Comparison of ENCODE assay signal across 8 mouse cellular contexts in the genomic region with DNA sequence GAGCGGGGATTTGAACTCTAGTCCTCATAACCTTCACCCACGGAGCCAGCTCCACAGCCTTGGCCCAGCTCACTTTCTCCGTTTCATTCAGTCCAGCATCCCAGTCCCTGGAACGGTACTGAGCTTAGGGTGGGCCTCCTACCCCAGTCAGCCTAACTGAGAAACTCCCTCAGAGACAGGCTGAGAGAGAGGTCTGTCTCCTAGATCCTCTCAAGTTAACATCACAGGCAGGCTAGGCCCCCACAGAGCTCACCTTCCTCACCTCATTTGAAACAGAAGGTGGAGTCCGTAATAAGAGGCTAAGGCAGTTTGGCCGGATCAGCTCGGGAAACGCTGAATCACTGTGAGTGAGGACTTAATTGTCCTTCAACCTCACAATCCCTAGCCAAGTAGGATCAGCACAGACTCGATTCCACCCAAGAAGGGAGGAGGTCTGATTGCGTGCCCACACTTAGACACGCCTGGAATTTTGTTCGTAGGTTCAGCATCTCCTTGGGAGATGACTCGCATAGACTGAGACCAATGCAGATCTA. TPM values are rescaled to one million over a fixed set of nuclear protein-coding genes. Genes with fewer than 3 reads are reported as not detected.
DNase-seq lines count a peak whose midpoint lies in the region; ATAC-seq and TF ChIP-seq lines count a peak whose summit lies in the region.

No protein-coding gene starts in this region.

- H3K4me2 ChIP-seq in kidney, embryonic 15.5 days, result peak overlapping the region; percentile 86
- H3K4me2 ChIP-seq in hindbrain, postnatal 0 days (ENCODE audit: low read depth, low read length), result peak overlapping the region; percentile 78; the same call in 1 of the 2 replicates
- peak overlapping the region; percentile 66 for H3K4me2 ChIP-seq in midbrain, postnatal 0 days (ENCODE audit: low read depth, low read length, poor library complexity, severe bottlenecking)

- H3K36me3 ChIP-seq in kidney, embryonic 15.5 days, result no peaks in the 10 kb centered on the region
- H3K36me3 ChIP-seq in embryonic facial prominence, embryonic 10.5 days (replicated peaks), result no peaks in the 10 kb centered on the region
- no peaks in the 10 kb centered on the region for H3K36me3 ChIP-seq in hindbrain, postnatal 0 days (ENCODE audit: insufficient read depth, low read length)
- H3K36me3 ChIP-seq in midbrain, postnatal 0 days (ENCODE audit: insufficient read depth, low read length), result no peaks in the 10 kb centered on the region

- peaks cover 53% of the 10 kb centered on the region for H3K27me3 ChIP-seq in kidney, embryonic 15.5 days
- peaks cover 74% of the 10 kb centered on the region for H3K27me3 ChIP-seq in embryonic facial prominence, embryonic 10.5 days (replicated peaks; ENCODE audit: low read depth, poor library complexity, severe bottlenecking)
- H3K27me3 ChIP-seq in hindbrain, postnatal 0 days (ENCODE audit: insufficient read depth, low read length), result peaks cover 20% of the 10 kb centered on the region; the same call in 1 of the 2 replicates
- H3K27me3 ChIP-seq in midbrain, postnatal 0 days (ENCODE audit: insufficient read depth, low read length), result peaks cover 44% of the 10 kb centered on the region

- TF ChIP-seq CTCF in hindbrain, postnatal 0 days (IDR thresholded peaks at IDR 0.05; ENCODE audit: low read depth), result no peak
- no peak for TF ChIP-seq CTCF in midbrain, postnatal 0 days (IDR thresholded peaks at IDR 0.05)

- DNase-seq in kidney, postnatal 25 days, result no peak
- DNase-seq in embryonic facial prominence, embryonic 10.5 days (ENCODE audit: low spot score), result no peak
- no peak for DNase-seq in hindbrain, postnatal 0 days (ENCODE audit: low spot score)
- no peak for DNase-seq in midbrain, postnatal 0 days (ENCODE audit: low spot score)
- no peak for DNase-seq in right cerebral cortex, postnatal 14 days
- DNase-seq in embryo, embryonic 10.5 days (ENCODE audit: low spot score), result no peak
- DNase-seq in cerebellum, postnatal 36 days, result no peak

- H3K27ac ChIP-seq in kidney, embryonic 15.5 days, result no peak overlapping the region
- no peak overlapping the region for H3K27ac ChIP-seq in embryonic facial prominence, embryonic 10.5 days (replicated peaks)
- H3K27ac ChIP-seq in hindbrain, postnatal 0 days, result no peak overlapping the region
- no peak overlapping the region for H3K27ac ChIP-seq in midbrain, postnatal 0 days (ENCODE audit: low read depth, low read length)

- peak overlapping the region; percentile 48 for H3K4me3 ChIP-seq in kidney, embryonic 15.5 days (replicated peaks)
- peak overlapping the region; percentile 61 for H3K4me3 ChIP-seq in embryonic facial prominence, embryonic 10.5 days
- H3K4me3 ChIP-seq in hindbrain, postnatal 0 days (ENCODE audit: low read length), result peak overlapping the region; percentile 44; the same call in 1 of the 2 replicates
- H3K4me3 ChIP-seq in midbrain, postnatal 0 days (ENCODE audit: low read depth, low read length), result peak overlapping the region; percentile 41; the same call in 1 of the 2 replicates

- WGBS in kidney, embryonic 15.5 days, result 19% methylated on average over 13 of the region's 13 CpGs
- 26% methylated on average over 13 of the region's 13 CpGs for WGBS in embryonic facial prominence, embryonic 10.5 days
- WGBS in hindbrain, postnatal 0 days, result 28% methylated on average over 13 of the region's 13 CpGs
- 23% methylated on average over 13 of the region's 13 CpGs for WGBS in midbrain, postnatal 0 days

- no peaks in the 10 kb centered on the region for H3K9me3 ChIP-seq in kidney, embryonic 15.5 days (replicated peaks)
- peaks cover 3% of the 10 kb centered on the region; the same call in 1 of the 2 replicates for H3K9me3 ChIP-seq in embryonic facial prominence, embryonic 10.5 days
- no peaks in the 10 kb centered on the region for H3K9me3 ChIP-seq in hindbrain, postnatal 0 days (ENCODE audit: low read length)
- H3K9me3 ChIP-seq in midbrain, postnatal 0 days (ENCODE audit: low read length), result no peaks in the 10 kb centered on the region

- H3K4me1 ChIP-seq in kidney, embryonic 15.5 days, result peaks cover 26% of the 10 kb centered on the region
- peaks cover 24% of the 10 kb centered on the region for H3K4me1 ChIP-seq in embryonic facial prominence, embryonic 10.5 days
- H3K4me1 ChIP-seq in hindbrain, postnatal 0 days (ENCODE audit: insufficient read depth, low read length), result peaks cover 7% of the 10 kb centered on the region; the same call in 1 of the 2 replicates
- H3K4me1 ChIP-seq in midbrain, postnatal 0 days (ENCODE audit: insufficient read depth, low read length), result 0 out of 2 replicates have a peak, but pooled peaks cover 5% of the 10 kb centered on the region

- no peak overlapping the region for H3K9ac ChIP-seq in kidney, embryonic 15.5 days
- H3K9ac ChIP-seq in hindbrain, postnatal 0 days (replicated peaks; ENCODE audit: low read length), result no peak overlapping the region
- no peak overlapping the region for H3K9ac ChIP-seq in midbrain, postnatal 0 days (replicated peaks; ENCODE audit: low read length, poor library complexity, severe bottlenecking)

- ATAC-seq in kidney, embryonic 15.5 days (replicated peaks; ENCODE audit: low FRiP score), result 0 out of 2 replicates have a peak, but pooled peaks have one; percentile 13
- no peak for ATAC-seq in hindbrain, postnatal 0 days
- no peak for ATAC-seq in midbrain, postnatal 0 days (ENCODE audit: low FRiP score)

RNA-seq across cellular contexts. Expression of gene Cbr3, which starts 0.8 kb away (rescaled TPM):
- 4.8 and 6.9 TPM in 2 replicates for polyA plus RNA-seq in kidney, embryonic 15.5 days (2015; fragmentation: Nextera tagmentation; extraction: Ambion mirVana)
- polyA plus RNA-seq in embryonic facial prominence, embryonic 10.5 days (2016; fragmentation: Nextera tagmentation; extraction: Ambion mirVana), result 0.62 and 0.64 TPM in 2 replicates
- total RNA-seq in hindbrain, postnatal 0 days (2014; rRNA removed), result 0.58 and 5.1 TPM in 2 replicates
- 4.8 and 5.4 TPM in 2 replicates for polyA plus RNA-seq in hindbrain, postnatal 0 days (2015; fragmentation: Nextera tagmentation; extraction: Ambion mirVana)
- 4.0 and 7.4 TPM in 2 replicates for total RNA-seq in midbrain, postnatal 0 days (2014; rRNA removed)
- polyA plus RNA-seq in midbrain, postnatal 0 days (2015; fragmentation: Nextera tagmentation; extraction: Ambion mirVana), result 3.6 and 5.0 TPM in 2 replicates

RNA-seq across cellular contexts. Expression of gene Dop1b, which starts 29.5 kb away (rescaled TPM):
- polyA plus RNA-seq in kidney, embryonic 15.5 days (2015; fragmentation: Nextera tagmentation; extraction: Ambion mirVana), result 20.0 and 24.2 TPM in 2 replicates
- polyA plus RNA-seq in embryonic facial prominence, embryonic 10.5 days (2016; fragmentation: Nextera tagmentation; extraction: Ambion mirVana), result 8.4 and 9.1 TPM in 2 replicates
- total RNA-seq in hindbrain, postnatal 0 days (2014; rRNA removed), result 60.9 and 74.8 TPM in 2 replicates
- 25.4 and 26.8 TPM in 2 replicates for polyA plus RNA-seq in hindbrain, postnatal 0 days (2015; fragmentation: Nextera tagmentation; extraction: Ambion mirVana)
- total RNA-seq in midbrain, postnatal 0 days (2014; rRNA removed), result 67.6 and 102 TPM in 2 replicates
- polyA plus RNA-seq in midbrain, postnatal 0 days (2015; fragmentation: Nextera tagmentation; extraction: Ambion mirVana), result 26.1 and 27.8 TPM in 2 replicates

RNA-seq across cellular contexts. Expression of gene Gm5678, which starts 54.3 kb away (rescaled TPM):
- polyA plus RNA-seq in kidney, embryonic 15.5 days (2015; fragmentation: Nextera tagmentation; extraction: Ambion mirVana), result not detected in 2 replicates
- not detected in 2 replicates for polyA plus RNA-seq in embryonic facial prominence, embryonic 10.5 days (2016; fragmentation: Nextera tagmentation; extraction: Ambion mirVana)
- not detected in 2 replicates for total RNA-seq in hindbrain, postnatal 0 days (2014; rRNA removed)
- polyA plus RNA-seq in hindbrain, postnatal 0 days (2015; fragmentation: Nextera tagmentation; extraction: Ambion mirVana), result not detected in 2 replicates
- total RNA-seq in midbrain, postnatal 0 days (2014; rRNA removed), result not detected in 2 replicates
- not detected in 2 replicates for polyA plus RNA-seq in midbrain, postnatal 0 days (2015; fragmentation: Nextera tagmentation; extraction: Ambion mirVana)
